Mouse (Mus musculus): ENCODE measurements around the gene Cntnap5a. TPM values are rescaled to one million over a fixed set of nuclear protein-coding genes. Genes with fewer than 3 reads are reported as not detected.

Gene Cntnap5a
- polyA plus RNA-seq, 1 experiment = 0.10 TPM

- Histone ChIP-seq H3K27ac (ENCODE audit: insufficient read depth, low read length) (no peak overlapping the region), H3K27me3 (ENCODE audit: control insufficient read depth, insufficient read depth, low read length, poor library complexity, severe bottlenecking) (no peaks in the 10 kb centered on the region), H3K9me3 (replicated peaks; ENCODE audit: control insufficient read depth, insufficient read depth, low read length, poor library complexity, severe bottlenecking) (no peaks in the 10 kb centered on the region), H3K36me3 (ENCODE audit: control insufficient read depth, insufficient read depth, low read length, poor library complexity, severe bottlenecking) (no peaks in the 10 kb centered on the region), H3K4me3 (ENCODE audit: low read depth, low read length) (no peak overlapping the region), H3K4me1 (ENCODE audit: control insufficient read depth, insufficient read depth, low read length) (no peaks in the 10 kb centered on the region), H3K9ac (ENCODE audit: low read depth, poor library complexity, severe bottlenecking) (no peak overlapping the region)
- no peak for TF ChIP-seq EP300 (IDR thresholded peaks at IDR 0.05; ENCODE audit: insufficient read depth, low read depth, low read length)
- no peak for TF ChIP-seq POLR2A (IDR thresholded peaks at IDR 0.05; ENCODE audit: insufficient read depth, low read length)
- no peak for TF ChIP-seq CTCF (IDR thresholded peaks at IDR 0.05; ENCODE audit: low read depth, low read length)
Observed at GRCm38 (mm10) chr1:116015768-116016167, 331.2 kb downstream of the Cntnap5a start.

DNA sequence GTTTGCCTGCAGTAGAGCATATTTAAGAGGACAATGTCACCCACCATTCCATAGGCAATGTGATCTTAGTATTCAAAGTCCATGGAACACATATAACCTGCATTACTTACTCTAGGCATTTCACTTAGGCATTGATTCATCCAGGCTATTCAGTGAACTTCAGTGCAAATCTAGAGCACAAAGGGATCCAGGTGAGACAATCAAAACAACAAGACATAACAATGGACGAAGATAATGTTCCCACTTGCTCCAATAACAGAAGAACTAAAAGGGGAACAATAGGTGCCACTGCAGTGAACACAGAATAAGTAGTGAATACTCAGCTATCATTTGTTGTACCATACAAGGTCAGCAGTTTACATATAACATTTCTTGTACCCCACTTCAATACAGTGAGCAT is 345.1 kb downstream of the Cntnap5a start:
- TF ChIP-seq CTCF (IDR thresholded peaks at IDR 0.05; ENCODE audit: low read depth, low read length) = no peak
- TF ChIP-seq POLR2A (IDR thresholded peaks at IDR 0.05; ENCODE audit: insufficient read depth, low read length) = no peak
- no peak for TF ChIP-seq EP300 (IDR thresholded peaks at IDR 0.05; ENCODE audit: insufficient read depth, low read depth, low read length)
- H3K4me1 ChIP-seq (ENCODE audit: control insufficient read depth, insufficient read depth, low read length) = no peaks in the 10 kb centered on the region

DNA sequence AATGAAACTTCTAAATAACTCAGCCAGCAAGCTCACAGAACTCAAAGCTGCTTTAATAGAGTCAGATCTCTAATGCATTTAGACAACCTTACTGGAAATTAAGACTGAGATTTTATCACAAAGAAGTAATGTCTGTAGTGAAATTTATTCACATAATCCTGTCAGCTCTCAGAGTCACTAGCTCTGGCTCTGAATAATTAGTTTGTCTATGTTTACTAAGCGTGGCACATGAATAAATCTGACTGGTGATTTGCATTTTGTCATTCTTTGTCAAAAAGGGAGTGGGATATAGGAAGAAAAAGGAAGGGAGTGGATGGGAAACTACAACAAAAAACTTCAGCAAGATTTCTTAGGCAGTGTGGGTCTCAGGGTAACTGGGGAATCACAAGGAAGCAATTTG is 351.3 kb downstream of the Cntnap5a start:
- no peaks in the 10 kb centered on the region for H3K4me1 ChIP-seq (ENCODE audit: control insufficient read depth, insufficient read depth, low read length)
- no peak for TF ChIP-seq POLR2A (IDR thresholded peaks at IDR 0.05; ENCODE audit: insufficient read depth, low read length)
- TF ChIP-seq CTCF (IDR thresholded peaks at IDR 0.05; ENCODE audit: low read depth, low read length) = no peak
- no peak for TF ChIP-seq EP300 (IDR thresholded peaks at IDR 0.05; ENCODE audit: insufficient read depth, low read depth, low read length)
- H3K36me3 ChIP-seq (ENCODE audit: control insufficient read depth, insufficient read depth, low read length, poor library complexity, severe bottlenecking) = no peaks in the 10 kb centered on the region
- H3K4me3 ChIP-seq (ENCODE audit: low read depth, low read length) = no peak overlapping the region
- no peak overlapping the region for H3K27ac ChIP-seq (ENCODE audit: insufficient read depth, low read length)
- H3K9ac ChIP-seq (ENCODE audit: low read depth, poor library complexity, severe bottlenecking) = no peak overlapping the region
- no peaks in the 10 kb centered on the region for H3K9me3 ChIP-seq (replicated peaks; ENCODE audit: control insufficient read depth, insufficient read depth, low read length, poor library complexity, severe bottlenecking)
- H3K27me3 ChIP-seq (ENCODE audit: control insufficient read depth, insufficient read depth, low read length, poor library complexity, severe bottlenecking) = no peaks in the 10 kb centered on the region

More for the DNA sequence above, 345.1 kb downstream of the Cntnap5a start:
- Histone ChIP-seq H3K27me3 (ENCODE audit: control insufficient read depth, insufficient read depth, low read length, poor library complexity, severe bottlenecking) (no peaks in the 10 kb centered on the region), H3K36me3 (ENCODE audit: control insufficient read depth, insufficient read depth, low read length, poor library complexity, severe bottlenecking) (no peaks in the 10 kb centered on the region), H3K9me3 (replicated peaks; ENCODE audit: control insufficient read depth, insufficient read depth, low read length, poor library complexity, severe bottlenecking) (no peaks in the 10 kb centered on the region), H3K9ac (ENCODE audit: low read depth, poor library complexity, severe bottlenecking) (no peak overlapping the region), H3K27ac (ENCODE audit: insufficient read depth, low read length) (no peak overlapping the region), H3K4me3 (ENCODE audit: low read depth, low read length) (no peak overlapping the region)

GRCm38 (mm10) chr1:116036894-116037293 is 352.3 kb downstream of the Cntnap5a start:
- Histone ChIP-seq H3K36me3 (ENCODE audit: control insufficient read depth, insufficient read depth, low read length, poor library complexity, severe bottlenecking) (no peaks in the 10 kb centered on the region), H3K27ac (ENCODE audit: insufficient read depth, low read length) (no peak overlapping the region), H3K4me1 (ENCODE audit: control insufficient read depth, insufficient read depth, low read length) (no peaks in the 10 kb centered on the region), H3K9ac (ENCODE audit: low read depth, poor library complexity, severe bottlenecking) (no peak overlapping the region), H3K4me3 (ENCODE audit: low read depth, low read length) (no peak overlapping the region), H3K9me3 (replicated peaks; ENCODE audit: control insufficient read depth, insufficient read depth, low read length, poor library complexity, severe bottlenecking) (no peaks in the 10 kb centered on the region), H3K27me3 (ENCODE audit: control insufficient read depth, insufficient read depth, low read length, poor library complexity, severe bottlenecking) (no peaks in the 10 kb centered on the region)
- no peak for TF ChIP-seq POLR2A (IDR thresholded peaks at IDR 0.05; ENCODE audit: insufficient read depth, low read length)
- no peak for TF ChIP-seq EP300 (IDR thresholded peaks at IDR 0.05; ENCODE audit: insufficient read depth, low read depth, low read length)
- TF ChIP-seq CTCF (IDR thresholded peaks at IDR 0.05; ENCODE audit: low read depth, low read length) = no peak

DNA sequence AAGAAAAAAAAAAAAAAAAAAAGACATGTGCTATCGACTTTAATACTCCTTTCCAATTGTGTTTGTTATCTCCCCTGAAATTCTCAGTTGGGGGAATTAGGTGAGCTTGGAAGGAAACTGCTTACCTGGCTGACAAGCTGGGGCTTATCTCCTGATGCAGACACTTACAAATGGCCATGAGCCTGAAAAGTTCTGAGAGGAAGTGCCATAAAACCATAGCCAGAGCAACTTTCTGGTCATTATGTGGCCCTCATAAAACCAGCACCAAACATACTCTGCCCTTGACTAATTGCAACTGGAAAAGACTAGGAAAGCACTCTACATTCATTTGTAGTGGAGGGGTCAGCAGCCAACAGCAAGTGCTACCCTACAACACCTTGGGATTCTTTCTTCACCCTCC is 359.5 kb downstream of the Cntnap5a start:
- H3K27me3 ChIP-seq (ENCODE audit: control insufficient read depth, insufficient read depth, low read length, poor library complexity, severe bottlenecking) = no peaks in the 10 kb centered on the region
- TF ChIP-seq EP300 (IDR thresholded peaks at IDR 0.05; ENCODE audit: insufficient read depth, low read depth, low read length) (no peak), CTCF (IDR thresholded peaks at IDR 0.05; ENCODE audit: low read depth, low read length) (no peak), POLR2A (IDR thresholded peaks at IDR 0.05; ENCODE audit: insufficient read depth, low read length) (no peak)

DNA sequence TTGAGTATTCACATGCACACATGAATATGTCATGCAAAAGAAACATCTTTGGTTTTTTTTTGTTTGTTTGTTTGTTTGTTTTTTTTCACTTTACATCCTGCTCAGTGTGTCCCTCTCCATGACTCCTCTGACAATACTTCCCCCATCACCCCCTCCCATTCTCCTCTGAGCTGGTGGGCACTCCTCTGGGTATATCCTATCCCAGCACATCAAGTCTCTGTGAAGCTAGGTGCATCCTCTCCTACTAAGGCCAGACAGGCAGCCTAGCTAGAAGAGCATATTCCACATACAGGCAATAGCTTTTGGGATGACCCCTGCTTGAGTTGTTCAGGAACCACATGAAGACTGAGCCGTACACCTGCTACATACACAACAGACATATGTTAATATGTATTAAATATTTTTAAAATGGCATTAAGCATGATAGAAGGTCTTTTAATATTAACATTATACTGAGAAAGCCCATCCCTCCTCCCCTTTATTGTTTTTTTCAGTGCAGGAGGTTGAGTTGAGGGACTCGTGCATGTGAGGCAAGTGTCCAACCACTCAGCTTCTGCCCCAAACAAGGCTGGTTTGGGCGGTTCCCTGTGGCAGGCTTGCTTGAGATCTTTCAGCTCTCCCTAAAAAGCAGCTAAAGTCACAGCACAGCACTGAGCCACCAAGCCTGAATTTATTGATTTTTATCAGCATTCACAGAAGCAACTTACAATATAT is 422.6 kb downstream of the Cntnap5a start:
- Histone ChIP-seq H3K4me1 (ENCODE audit: control insufficient read depth, insufficient read depth, low read length) (no peaks in the 10 kb centered on the region), H3K9me3 (replicated peaks; ENCODE audit: control insufficient read depth, insufficient read depth, low read length, poor library complexity, severe bottlenecking) (no peaks in the 10 kb centered on the region), H3K27ac (ENCODE audit: insufficient read depth, low read length) (no peak overlapping the region), H3K9ac (ENCODE audit: low read depth, poor library complexity, severe bottlenecking) (no peak overlapping the region), H3K27me3 (ENCODE audit: control insufficient read depth, insufficient read depth, low read length, poor library complexity, severe bottlenecking) (no peaks in the 10 kb centered on the region), H3K36me3 (ENCODE audit: control insufficient read depth, insufficient read depth, low read length, poor library complexity, severe bottlenecking) (no peaks in the 10 kb centered on the region), H3K4me3 (ENCODE audit: low read depth, low read length) (no peak overlapping the region)
- TF ChIP-seq POLR2A (IDR thresholded peaks at IDR 0.05; ENCODE audit: insufficient read depth, low read length) = no peak
- TF ChIP-seq EP300 (IDR thresholded peaks at IDR 0.05; ENCODE audit: insufficient read depth, low read depth, low read length) = no peak
- TF ChIP-seq CTCF (IDR thresholded peaks at IDR 0.05; ENCODE audit: low read depth, low read length) = no peak

More for the DNA sequence above, 359.5 kb downstream of the Cntnap5a start:
- Histone ChIP-seq H3K9ac (ENCODE audit: low read depth, poor library complexity, severe bottlenecking) (no peak overlapping the region), H3K4me3 (ENCODE audit: low read depth, low read length) (no peak overlapping the region), H3K9me3 (replicated peaks; ENCODE audit: control insufficient read depth, insufficient read depth, low read length, poor library complexity, severe bottlenecking) (no peaks in the 10 kb centered on the region), H3K27ac (ENCODE audit: insufficient read depth, low read length) (no peak overlapping the region), H3K36me3 (ENCODE audit: control insufficient read depth, insufficient read depth, low read length, poor library complexity, severe bottlenecking) (no peaks in the 10 kb centered on the region), H3K4me1 (ENCODE audit: control insufficient read depth, insufficient read depth, low read length) (no peaks in the 10 kb centered on the region)

All from ES-Bruce4 (cell line).